Mouse (Mus musculus): ENCODE measurements around the gene Hipk2.

Gene Hipk2

GRCm38 (mm10) chr6:38867291-38867690 lies 8.7 kb downstream of the Hipk2 start:
- no peak for DNase-seq (ENCODE audit: extremely low spot score, low spot score)

- DNase-seq (ENCODE audit: extremely low spot score, low spot score) = no peak
Observed at GRCm38 (mm10) chr6:38866761-38867160, 9.2 kb downstream of the Hipk2 start.

DNA sequence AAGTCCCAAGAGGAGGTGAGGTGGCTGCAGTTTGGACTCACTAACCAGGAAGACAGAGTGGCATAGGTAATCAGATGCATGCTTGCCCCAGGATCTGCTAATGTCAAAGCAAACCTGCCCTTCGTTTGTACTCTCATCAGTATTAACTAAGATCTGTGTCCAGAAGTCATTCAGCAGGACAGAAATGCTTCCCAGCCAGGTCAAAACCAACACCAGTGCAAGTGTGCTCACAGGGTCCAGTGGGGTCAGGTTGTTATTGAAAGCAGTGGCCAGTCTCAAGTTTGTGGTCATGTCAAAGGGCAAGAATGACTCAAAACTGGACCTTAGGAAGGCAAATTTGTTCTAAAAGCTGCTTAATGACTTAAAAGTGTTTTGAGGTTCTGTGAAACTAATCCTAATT lies 9.6 kb downstream of the Hipk2 start:
- no peak for DNase-seq (ENCODE audit: extremely low spot score, low spot score)

GRCm38 (mm10) chr6:38865805-38866204 lies 10.2 kb downstream of the Hipk2 start:
- no peak for DNase-seq (ENCODE audit: extremely low spot score, low spot score)

DNA sequence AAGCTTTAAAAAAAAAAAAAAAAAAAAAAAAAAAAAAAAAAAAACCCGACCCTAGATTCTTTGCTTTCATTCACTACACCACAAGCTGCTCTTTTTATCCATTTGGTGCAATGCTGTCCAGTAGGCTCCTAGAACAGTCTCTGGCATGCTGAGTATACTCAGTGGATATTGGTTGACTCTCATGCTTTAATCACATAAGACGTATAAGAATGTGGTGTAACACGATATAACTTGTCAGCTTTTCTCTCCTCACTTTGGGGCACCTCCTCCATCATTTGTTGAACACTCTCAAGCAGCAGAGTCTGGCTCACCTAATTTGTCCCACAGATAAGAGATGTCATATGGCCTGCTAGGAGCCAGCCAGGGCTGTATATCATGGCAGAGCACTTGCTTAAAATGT lies 12.4 kb downstream of the Hipk2 start:
- DNase-seq (ENCODE audit: extremely low spot score, low spot score) = no peak

DNA sequence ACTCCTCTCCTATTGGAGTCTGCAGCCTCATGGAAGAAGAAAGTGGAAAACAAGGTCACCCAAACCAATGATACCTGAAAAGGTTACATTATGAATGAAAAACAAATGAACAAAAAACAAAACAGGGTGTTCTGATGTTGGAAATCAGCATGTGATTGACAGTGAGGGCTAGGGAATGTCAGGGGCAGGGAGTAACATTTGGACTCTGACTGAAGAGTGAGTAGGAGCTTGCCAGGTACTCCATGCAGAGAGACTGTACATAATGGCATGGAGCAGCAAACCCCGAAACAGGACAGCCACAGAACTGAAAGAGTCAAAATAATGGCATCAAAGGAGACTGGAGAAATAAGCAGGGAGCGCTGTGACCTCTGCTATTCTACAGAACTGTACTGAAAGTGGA lies 15.7 kb downstream of the Hipk2 start:
- no peak for DNase-seq (ENCODE audit: extremely low spot score, low spot score)

DNA sequence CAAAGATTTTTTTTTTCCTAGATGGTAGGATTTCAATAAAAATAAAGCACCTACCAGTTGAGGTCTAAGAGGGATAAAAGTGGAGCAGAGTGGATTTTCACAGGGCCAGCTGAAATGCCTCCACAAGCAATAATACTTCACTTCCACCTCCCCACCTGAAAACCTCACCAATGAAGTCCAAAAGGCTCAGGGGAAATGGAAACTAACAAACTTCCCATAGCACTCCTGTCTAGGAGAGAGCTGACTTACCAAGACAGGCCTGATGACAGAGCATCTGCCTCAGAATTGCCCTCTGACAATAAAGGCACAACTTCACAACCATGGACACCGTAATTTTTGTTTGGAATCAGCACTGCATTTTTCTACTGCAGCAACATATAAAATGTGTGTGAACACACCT lies 16.1 kb downstream of the Hipk2 start:
- no peak for DNase-seq (ENCODE audit: extremely low spot score, low spot score)

- DNase-seq (ENCODE audit: extremely low spot score, low spot score) = no peak
Observed at GRCm38 (mm10) chr6:38853561-38853992, 22.4 kb downstream of the Hipk2 start.

- no peak for DNase-seq (ENCODE audit: extremely low spot score, low spot score)
Observed at GRCm38 (mm10) chr6:38851740-38852139, 24.2 kb downstream of the Hipk2 start.

DNA sequence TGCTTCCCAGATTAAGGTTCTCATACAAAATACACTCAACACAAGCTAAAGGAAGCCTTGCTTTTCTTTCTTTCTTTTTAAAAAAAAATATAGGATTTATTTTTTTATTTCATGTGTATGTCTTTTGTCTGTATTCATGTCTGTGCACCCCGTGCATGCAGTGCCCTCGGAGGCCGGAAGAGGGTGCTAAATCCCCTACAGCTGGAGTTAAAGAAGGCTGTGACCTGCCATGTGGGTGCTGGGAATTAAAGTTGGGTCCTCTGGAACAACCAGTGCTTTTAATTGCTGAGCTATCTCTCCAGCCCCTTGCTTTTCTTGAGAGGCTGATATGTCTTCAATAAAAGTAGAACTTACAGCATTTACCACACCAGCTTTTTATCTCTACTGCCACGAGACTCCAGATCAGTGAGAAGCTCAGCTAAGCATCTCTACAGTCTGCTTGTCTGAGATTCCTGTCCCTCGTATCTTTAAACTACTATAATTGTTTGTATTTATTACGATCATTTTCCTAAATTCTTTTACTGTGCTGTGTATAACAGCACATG lies 25.2 kb downstream of the Hipk2 start:
- DNase-seq (ENCODE audit: extremely low spot score, low spot score) = no peak

DNA sequence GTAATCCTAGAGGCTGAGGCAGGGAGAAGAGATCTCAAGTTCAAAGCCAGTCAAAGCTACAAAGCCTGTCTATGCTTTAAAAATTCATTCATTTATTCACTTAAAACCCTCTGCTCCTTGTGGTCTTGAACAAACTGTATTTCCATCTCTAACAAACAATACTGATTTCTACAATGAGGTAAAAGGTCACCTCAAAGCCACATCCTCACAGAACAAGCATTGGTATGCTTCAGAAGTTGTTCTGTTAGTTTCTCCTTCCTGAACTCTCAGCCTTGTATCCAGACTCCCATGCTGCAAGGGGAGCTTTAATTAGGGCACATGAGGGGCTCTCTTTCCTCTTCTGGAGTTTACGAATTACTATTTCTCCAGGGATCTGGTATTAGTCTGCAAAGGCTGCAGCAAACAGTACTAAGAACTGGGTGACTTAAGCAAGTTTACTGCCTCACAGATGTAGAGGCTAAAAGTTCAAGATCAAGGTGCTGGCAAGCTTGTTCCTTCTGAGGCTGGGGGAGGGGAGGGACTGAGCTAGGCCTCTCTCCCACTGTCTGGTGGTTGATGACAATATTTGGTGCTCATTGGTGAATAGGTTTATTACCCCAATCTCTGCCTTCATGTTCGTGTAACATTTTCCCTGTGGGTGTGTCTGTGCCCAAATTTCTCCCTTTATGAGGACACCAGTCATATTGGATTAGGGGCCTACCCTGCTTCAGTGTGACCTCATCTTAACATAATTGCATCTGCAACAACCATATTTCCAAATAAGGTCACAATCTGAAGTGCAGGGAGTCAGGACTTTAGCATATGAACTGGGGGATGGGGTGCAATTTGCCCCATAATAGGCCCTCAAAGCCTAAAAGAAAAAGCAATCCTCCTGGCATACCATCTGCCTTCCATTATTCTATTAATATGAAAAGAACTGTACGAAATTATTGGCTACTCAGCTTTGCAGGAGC lies 27.7 kb downstream of the Hipk2 start:
- DNase-seq (ENCODE audit: extremely low spot score, low spot score) = no peak

DNA sequence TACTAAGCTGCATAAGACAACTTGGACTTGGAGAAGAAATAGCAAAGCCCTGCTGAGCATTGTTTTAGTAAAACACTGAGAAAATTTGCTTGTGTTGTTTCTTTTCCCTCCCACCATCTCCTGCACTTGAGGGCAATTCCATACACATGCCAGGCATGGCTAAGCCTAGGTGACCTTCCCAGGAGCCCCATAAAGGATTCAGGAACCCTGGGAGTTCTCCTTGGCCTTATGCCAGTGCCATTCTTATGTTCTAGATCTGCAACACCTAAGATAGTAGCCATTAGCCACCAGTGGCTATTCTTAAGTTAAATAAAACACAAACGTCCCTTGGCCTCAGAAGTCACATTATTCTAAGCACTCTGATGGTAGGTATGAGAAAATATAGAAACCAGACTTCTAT lies 28.5 kb downstream of the Hipk2 start:
- no peak for DNase-seq (ENCODE audit: extremely low spot score, low spot score)

DNA sequence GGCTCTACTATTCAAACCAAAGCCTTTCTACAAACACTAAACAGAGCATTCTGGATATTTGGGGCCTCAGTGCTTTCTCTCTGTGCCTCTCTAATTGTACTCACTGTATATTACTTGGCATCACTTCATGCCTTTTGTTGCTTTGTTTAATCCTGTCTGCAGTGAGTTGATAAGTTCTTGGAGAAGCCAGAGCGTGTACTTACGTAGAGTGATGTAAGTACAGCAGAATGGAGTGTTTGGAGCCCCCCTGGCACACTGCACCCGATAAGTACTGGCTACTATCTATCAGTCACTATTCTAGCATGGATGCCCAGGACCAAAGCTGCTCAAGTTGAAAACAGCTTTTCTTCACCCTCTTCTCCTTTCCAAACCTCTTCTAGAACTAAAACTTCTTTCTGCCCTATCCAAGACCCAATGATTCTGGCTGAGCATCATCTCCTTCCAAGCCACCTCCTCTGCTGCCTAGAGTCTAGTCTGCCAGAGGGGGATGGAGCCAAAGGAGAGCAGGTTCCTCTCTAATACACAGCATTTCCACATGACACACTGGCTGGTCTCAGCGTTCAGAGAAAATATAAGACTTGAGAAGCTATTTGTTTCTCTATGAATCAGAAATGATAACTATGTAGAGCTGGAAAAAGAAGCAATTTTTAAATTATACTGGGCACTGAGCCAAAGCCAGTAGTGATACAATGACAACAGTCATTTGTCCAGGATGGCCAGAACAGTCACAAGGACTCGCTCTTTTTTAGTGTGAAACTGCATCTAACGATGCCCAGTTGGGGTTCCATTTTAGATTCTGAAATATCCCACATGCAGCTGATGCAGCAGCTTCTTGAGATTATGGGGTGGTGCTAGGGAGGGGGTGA lies 29.4 kb downstream of the Hipk2 start:
- DNase-seq (ENCODE audit: extremely low spot score, low spot score) = no peak

DNA sequence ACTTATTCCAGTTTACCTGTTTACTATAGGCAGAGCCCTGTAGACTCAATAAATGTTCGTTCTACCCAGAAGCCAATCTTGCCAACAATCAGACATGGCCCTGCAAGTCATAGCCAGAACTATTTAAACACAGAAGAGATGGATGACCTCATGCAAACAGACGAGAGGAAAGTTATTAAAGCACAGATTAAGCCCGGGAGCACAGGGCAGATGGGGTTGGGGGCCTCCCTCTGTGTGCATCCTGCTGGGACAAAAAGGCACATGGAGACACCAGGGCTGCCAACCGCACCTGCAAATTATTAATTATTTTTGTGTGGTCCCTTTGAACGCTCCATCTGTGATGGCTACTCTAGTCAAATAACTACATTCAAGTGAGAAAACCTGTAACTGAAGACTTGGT lies 30.1 kb downstream of the Hipk2 start:
- DNase-seq (ENCODE audit: extremely low spot score, low spot score) = no peak

- DNase-seq (ENCODE audit: extremely low spot score, low spot score) = no peak
Observed at GRCm38 (mm10) chr6:38845117-38845516, 30.8 kb downstream of the Hipk2 start.

GRCm38 (mm10) chr6:38841551-38841950 lies 34.4 kb downstream of the Hipk2 start:
- no peak for DNase-seq (ENCODE audit: extremely low spot score, low spot score)

DNA sequence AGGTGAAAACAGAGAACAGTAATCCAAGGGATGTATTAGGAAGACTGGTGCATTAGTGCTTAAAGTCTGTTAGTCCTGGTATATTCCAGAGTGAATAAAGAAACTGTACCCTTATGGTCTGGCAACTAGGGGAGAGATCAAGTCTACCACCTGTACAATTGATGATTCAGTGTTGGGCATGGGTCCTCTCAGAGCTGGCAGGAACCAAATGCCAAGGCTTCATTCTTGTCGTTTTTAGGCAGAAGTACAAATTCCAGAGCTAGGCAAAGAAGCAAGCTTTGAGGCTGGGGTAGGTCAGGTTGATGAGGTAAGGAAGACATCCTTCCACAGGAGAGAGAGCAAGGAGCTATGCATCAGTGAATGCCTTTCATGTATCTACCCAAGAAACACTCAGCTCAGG lies 35.2 kb downstream of the Hipk2 start:
- no peak for DNase-seq (ENCODE audit: extremely low spot score, low spot score)

GRCm38 (mm10) chr6:38840380-38840779 lies 35.6 kb downstream of the Hipk2 start:
- DNase-seq (ENCODE audit: extremely low spot score, low spot score) = no peak

DNA sequence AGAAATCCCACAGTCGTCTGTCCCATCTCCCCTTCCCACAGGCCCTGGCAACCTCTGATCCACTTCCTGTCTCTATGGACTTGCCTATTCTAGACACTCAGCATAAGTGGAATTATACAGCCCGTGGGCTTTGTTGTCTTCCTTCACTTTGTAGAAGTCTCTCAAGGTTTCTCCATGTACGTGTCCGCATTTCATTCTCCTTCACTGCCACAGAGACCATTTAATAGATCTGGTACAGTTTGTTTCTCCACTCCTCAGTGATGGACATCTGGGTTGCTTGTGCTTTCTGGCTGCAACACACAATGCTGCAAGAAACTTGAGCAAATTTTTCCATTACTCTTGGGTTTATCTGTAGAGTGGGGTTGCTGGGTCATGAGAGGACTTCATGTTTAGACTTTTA lies 36.1 kb downstream of the Hipk2 start:
- no peak for DNase-seq (ENCODE audit: extremely low spot score, low spot score)

DNA sequence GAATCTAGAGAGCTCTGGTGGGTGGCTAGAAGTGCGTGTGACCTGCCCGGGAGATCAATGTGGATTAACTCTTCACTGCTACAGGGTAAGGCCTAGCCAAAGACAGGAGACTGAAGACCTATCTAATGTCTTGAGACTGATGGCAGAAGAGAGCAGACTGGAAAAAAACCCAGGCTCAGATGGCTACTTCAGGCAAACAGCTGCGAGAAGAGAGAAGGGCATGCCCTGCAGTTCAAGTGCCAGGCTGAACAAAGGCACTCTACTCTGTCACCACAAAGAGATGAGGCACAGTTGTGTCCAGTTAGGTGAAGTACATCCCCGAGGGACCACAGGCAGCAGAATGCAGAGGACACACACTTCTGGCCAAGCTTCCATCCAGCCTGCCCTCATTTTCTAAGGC lies 37.9 kb downstream of the Hipk2 start:
- no peak for DNase-seq (ENCODE audit: extremely low spot score, low spot score)

- DNase-seq (ENCODE audit: extremely low spot score, low spot score) = no peak
Observed at GRCm38 (mm10) chr6:38835217-38835616, 40.7 kb downstream of the Hipk2 start.

DNA sequence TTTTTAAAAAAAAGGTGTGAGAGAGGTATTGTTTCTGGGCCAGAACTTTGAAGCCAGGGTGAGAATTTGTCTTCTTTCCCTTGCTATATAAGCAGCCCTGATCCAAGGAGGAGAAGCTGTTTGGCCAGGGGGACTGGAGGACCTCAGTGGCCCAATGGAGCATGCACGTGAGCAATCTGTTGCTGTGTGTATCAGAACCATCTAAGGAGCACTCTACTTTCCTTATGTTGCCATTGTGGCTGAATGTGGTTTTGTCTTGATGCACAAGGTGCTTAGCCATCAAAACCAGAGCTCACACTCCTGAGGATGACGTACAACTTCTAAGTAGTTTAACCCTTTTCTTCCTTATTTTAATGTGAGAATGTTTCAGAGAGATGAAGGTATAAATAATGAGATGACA lies 41.2 kb downstream of the Hipk2 start:
- DNase-seq (ENCODE audit: extremely low spot score, low spot score) = no peak
